Mouse (Mus musculus) midbrain, postnatal 0 days (tissue): ENCODE measurements around the gene Ccna1. TPM values are rescaled to one million over a fixed set of nuclear protein-coding genes. Genes with fewer than 3 reads are reported as not detected.
A peak's percentile ranks its signal among the peaks of the same experiment; 100 is the strongest.

Experiments
- ATAC-seq: fragments of 200-750 bp; cut with Nextera tagmentation; 2 replicates; pipeline ENCODE4 v1.8.0; 2017; ENCODE audit warnings: moderate number of reproducible peaks, mild to moderate bottlenecking, moderate TSS enrichment, moderate library complexity; ENCODE audit not compliant: low FRiP score
- DNase-seq: peaks from one replicate; pipeline ENCODE4 v3.0.0-alpha.2; 2015; ENCODE audit warnings: low spot score
- H3K27ac ChIP-seq: fragments of 300-500 bp; sonication (generic); 2 replicates; pipeline ENCODE4 v1.5.1; 2014; ENCODE audit warnings: low read depth, mild to moderate bottlenecking, low read length, mixed read lengths
- H3K27me3 ChIP-seq: fragments of 300-500 bp; sonication (generic); 2 replicates; pipeline ENCODE4 v1.6.1; 2014; ENCODE audit warnings: low read length, control low read depth, mixed read lengths; ENCODE audit not compliant: insufficient read depth
- H3K36me3 ChIP-seq: fragments of 300-500 bp; sonication (generic); 2 replicates; pipeline ENCODE4 v1.6.1; 2014; ENCODE audit warnings: low read length, control low read depth, mixed read lengths; ENCODE audit not compliant: insufficient read depth
- H3K4me1 ChIP-seq: fragments of 300-500 bp; sonication (generic); 2 replicates; pipeline ENCODE4 v1.6.1; 2014; ENCODE audit warnings: mild to moderate bottlenecking, control low read depth, antibody characterized with exemption, low read length, mixed read lengths; ENCODE audit not compliant: insufficient read depth
- H3K4me2 ChIP-seq: fragments of 300-500 bp; sonication (generic); 2 replicates; pipeline ENCODE4 v1.6.1; 2014; ENCODE audit warnings: low read depth, mild to moderate bottlenecking, low read length, mixed read lengths; ENCODE audit not compliant: poor library complexity, severe bottlenecking
- H3K4me3 ChIP-seq: fragments of 300-500 bp; sonication (generic); 2 replicates; pipeline ENCODE4 v1.5.1; 2014; ENCODE audit warnings: low read depth, mild to moderate bottlenecking, low read length, moderate library complexity
- H3K9ac ChIP-seq: fragments of 300-500 bp; sonication (generic); replicated peaks from 2 replicates; pipeline ENCODE4 v1.6.1; 2014; ENCODE audit warnings: mild to moderate bottlenecking, low read length, moderate library complexity, mixed read lengths; ENCODE audit not compliant: poor library complexity, severe bottlenecking
- H3K9me3 ChIP-seq: fragments of 300-500 bp; sonication (generic); 2 replicates; pipeline ENCODE4 v1.6.1; 2016; ENCODE audit warnings: low read length, control low read depth
- CTCF ChIP-seq: IDR thresholded peaks from 2 replicates; pipeline ENCODE4 v1.5.1; 2016; ENCODE audit warnings: antibody characterized with exemption, mild to moderate bottlenecking
- WGBS: fragments of 180-500 bp; shearing (Covaris S2); extraction: QIAGEN DNeasy Blood & Tissue Kit; methylation state at CpG from one replicate; pipeline ENCODE4 v1.1.7; 2014; 5-methylcytosine and 5-hydroxymethylcytosine counted together
- polyA plus RNA-seq: library from polyadenylated mRNA; unstranded; fragments of >200 nt; fragmentation: Nextera tagmentation; extraction: Ambion mirVana; gene quantifications from 2 replicates; pipeline ENCODE4 v1.2.1, GENCODE M21; 2015
- total RNA-seq: library from RNA; depleted of rRNA; stranded (reverse); fragments of >200 nt; gene quantifications from 2 replicates; pipeline ENCODE4 v1.2.3, GENCODE M21; 2014

The Ccna1 gene
- total and polyA plus RNA-seq, 2 experiments from 2014 or later, result 2.9 to 3.6 TPM

DNA sequence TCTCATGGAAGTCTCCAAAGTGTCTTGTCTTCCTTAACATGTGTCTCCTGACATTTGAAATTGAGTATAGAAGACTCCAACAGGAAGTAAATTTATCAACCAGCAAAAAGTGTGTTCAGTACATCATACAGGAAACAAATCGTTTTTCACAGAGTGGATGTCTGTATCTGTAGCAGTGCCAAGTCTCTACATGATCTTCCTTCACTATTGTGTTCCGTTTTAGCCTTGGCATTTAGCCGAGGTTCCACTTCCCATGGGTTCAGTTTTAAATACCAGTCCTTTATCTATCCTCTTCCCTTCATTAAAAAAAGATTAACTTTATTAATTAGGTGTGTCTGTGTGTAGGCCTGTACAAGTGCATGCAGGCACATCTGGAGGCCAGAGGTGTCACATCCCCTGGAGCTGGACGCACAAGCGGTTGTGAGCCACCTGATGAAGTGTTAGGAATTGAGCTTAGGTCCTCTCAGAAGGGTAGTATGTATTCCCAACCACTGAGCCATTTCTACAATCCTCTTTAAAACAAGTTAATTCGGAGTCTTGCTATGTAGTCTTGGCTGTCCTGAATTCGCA is 27.9 kb downstream of the Ccna1 start:
- Histone ChIP-seq H3K36me3 (no peaks in the 10 kb centered on the region), H3K27ac (no peak overlapping the region), H3K9ac (no peak overlapping the region), H3K4me2 (no peak overlapping the region), H3K4me1 (no peaks in the 10 kb centered on the region; the same call in 1 of the 2 replicates), H3K9me3 (no peaks in the 10 kb centered on the region), H3K27me3 (no peaks in the 10 kb centered on the region), H3K4me3 (no peak overlapping the region)
- DNase-seq (peak; percentile 24), ATAC-seq (no peak)
- 70% methylated on average over 7 of the region's 7 CpGs for WGBS
- no peak for TF ChIP-seq CTCF

DNA sequence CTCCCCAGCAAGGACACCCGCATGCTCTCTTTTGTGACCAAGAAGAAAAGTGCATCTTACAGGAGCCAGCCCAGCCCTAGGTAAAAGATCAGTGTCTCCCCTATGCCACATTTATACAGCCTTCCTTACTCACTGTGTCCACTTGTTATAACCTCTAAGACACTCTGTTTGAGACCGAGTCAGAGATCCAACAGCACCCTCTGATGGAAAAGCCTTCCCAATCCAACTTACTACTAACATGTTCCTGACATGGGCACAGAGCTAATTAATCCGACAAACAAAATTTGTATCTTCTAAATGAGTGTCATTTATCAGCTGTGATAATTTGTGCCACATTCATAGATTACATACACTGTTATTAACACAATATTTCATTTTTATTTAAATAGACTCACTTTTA is 29.8 kb downstream of the Ccna1 start:
- no peaks in the 10 kb centered on the region for H3K9me3 ChIP-seq
- H3K36me3 ChIP-seq, result no peaks in the 10 kb centered on the region
- no peak for DNase-seq
- TF ChIP-seq CTCF, result peak; percentile 52
- H3K4me1 ChIP-seq, result no peaks in the 10 kb centered on the region; the same call in 1 of the 2 replicates
- no peak overlapping the region for H3K4me3 ChIP-seq
- H3K4me2 ChIP-seq, result no peak overlapping the region
- no peaks in the 10 kb centered on the region for H3K27me3 ChIP-seq
- no peak for ATAC-seq
- H3K9ac ChIP-seq, result no peak overlapping the region
- no peak overlapping the region for H3K27ac ChIP-seq
- WGBS, result 82% methylated on average over 3 of the region's 3 CpGs

DNA sequence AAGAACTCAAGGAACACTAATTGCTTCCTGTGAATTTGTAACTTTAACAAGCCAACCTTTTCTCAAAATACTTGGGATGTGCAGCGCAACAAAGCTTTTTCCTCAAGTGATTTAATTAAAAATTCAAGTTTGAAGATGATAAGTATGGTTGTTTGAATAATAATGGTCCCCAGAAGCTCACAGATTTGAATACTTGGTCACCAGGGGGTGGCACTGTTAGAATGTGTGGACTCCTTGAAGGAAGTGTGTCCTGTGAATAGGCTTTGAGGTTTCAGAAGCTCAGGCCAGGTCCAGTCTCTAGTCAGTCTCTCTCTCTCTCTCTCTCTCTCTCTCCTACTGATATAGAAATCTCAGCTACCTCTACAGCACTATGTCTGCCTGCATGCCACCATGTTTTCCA is 32.0 kb downstream of the Ccna1 start:
- ATAC-seq (no peak), DNase-seq (no peak)
- WGBS, result 78% methylated on average over 1 of the region's 1 CpGs
- H3K27ac ChIP-seq, result no peak overlapping the region
- H3K9ac ChIP-seq, result no peak overlapping the region
- no peak overlapping the region for H3K4me3 ChIP-seq
- TF ChIP-seq CTCF, result no peak
- no peak overlapping the region for H3K4me2 ChIP-seq
- H3K36me3 ChIP-seq, result no peaks in the 10 kb centered on the region
- H3K27me3 ChIP-seq, result no peaks in the 10 kb centered on the region
- H3K4me1 ChIP-seq, result no peaks in the 10 kb centered on the region; the same call in 1 of the 2 replicates
- H3K9me3 ChIP-seq, result no peaks in the 10 kb centered on the region

DNA sequence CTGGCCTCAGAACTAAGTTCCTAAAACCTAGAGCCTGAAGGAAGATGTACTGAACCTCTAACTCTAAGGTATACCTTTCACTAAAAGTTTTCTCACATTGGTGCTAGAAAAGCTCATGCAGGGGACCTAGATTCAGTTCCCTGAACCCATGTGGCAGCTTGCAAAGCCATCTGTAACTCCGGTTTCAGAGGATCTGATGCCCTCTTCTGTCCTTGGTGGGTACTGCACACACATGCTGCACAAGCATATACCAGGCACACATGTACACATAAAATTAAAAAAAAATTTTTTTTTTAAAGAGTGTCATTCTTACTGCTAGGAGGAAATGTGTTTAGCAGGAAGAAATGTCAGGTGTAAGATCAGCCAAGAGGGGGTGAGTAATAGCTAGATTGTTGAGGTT is 33.1 kb downstream of the Ccna1 start:
- TF ChIP-seq CTCF, result 0 out of 2 replicates have a peak, but pooled peaks have one; percentile 21
- ATAC-seq, result no peak
- Histone ChIP-seq H3K4me2 (no peak overlapping the region), H3K27me3 (no peaks in the 10 kb centered on the region), H3K9me3 (no peaks in the 10 kb centered on the region), H3K4me3 (no peak overlapping the region), H3K4me1 (no peaks in the 10 kb centered on the region), H3K36me3 (no peaks in the 10 kb centered on the region), H3K27ac (no peak overlapping the region), H3K9ac (no peak overlapping the region)
- DNase-seq, result no peak
- 82% methylated on average over 1 of the region's 1 CpGs for WGBS

DNA sequence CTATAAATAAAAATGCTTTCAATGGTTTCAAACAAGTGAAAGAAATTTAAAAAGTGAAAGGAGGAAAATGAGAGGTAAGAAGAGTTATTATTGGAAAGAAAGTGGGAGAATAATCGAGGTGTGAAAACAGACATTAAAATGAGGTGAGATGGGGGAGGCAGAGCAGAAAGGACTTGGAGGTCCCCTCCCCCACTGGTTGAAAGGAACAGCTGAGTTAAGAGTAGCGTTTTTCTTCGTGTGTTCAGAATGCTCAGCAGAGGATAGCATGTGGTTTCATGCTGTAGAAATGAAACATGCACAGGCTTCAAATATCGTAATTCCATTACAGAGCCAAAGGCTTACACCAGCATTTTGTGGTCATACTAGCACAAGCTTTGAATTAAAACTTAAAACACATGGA is 42.8 kb downstream of the Ccna1 start:
- no peaks in the 10 kb centered on the region for H3K9me3 ChIP-seq
- ATAC-seq (no peak), DNase-seq (no peak)
- no peaks in the 10 kb centered on the region for H3K27me3 ChIP-seq
- no peaks in the 10 kb centered on the region for H3K36me3 ChIP-seq
- TF ChIP-seq CTCF, result no peak
- no peak overlapping the region for H3K4me2 ChIP-seq
- H3K4me1 ChIP-seq, result no peaks in the 10 kb centered on the region
- no peak overlapping the region for H3K27ac ChIP-seq
- no peak overlapping the region for H3K4me3 ChIP-seq
- H3K9ac ChIP-seq, result no peak overlapping the region
- WGBS, result 58% methylated on average over 4 of the region's 4 CpGs

DNA sequence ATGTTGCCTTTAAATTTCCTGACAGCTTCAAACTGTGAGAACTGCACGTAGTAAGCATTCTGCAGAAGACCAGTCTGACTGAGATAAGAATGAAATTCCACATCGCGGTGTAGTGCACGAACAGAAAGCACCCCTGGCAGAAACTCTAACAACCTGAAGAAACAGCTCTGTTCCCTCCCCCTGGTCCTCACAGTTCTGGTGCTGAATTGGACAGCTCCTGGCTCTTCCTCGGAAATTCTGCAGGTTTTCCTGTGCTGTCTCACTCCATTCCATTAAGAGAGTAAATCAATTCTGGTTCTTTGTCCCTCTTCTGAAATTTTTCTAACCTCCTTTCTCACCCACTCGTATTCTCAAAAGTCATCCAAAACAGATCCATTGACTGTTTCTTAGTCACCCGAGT is 43.6 kb downstream of the Ccna1 start:
- ATAC-seq, result no peak

More for the DNA sequence above, 43.6 kb downstream of the Ccna1 start:
- 45% methylated on average over 7 of the region's 7 CpGs for WGBS
- no peak overlapping the region for H3K27ac ChIP-seq
- no peak overlapping the region for H3K9ac ChIP-seq
- DNase-seq, result no peak
- no peak overlapping the region for H3K4me2 ChIP-seq
- H3K36me3 ChIP-seq, result no peaks in the 10 kb centered on the region
- no peak for TF ChIP-seq CTCF
- H3K4me1 ChIP-seq, result no peaks in the 10 kb centered on the region
- H3K4me3 ChIP-seq, result no peak overlapping the region
- H3K9me3 ChIP-seq, result no peaks in the 10 kb centered on the region
- no peaks in the 10 kb centered on the region for H3K27me3 ChIP-seq
